In the genomic region with DNA sequence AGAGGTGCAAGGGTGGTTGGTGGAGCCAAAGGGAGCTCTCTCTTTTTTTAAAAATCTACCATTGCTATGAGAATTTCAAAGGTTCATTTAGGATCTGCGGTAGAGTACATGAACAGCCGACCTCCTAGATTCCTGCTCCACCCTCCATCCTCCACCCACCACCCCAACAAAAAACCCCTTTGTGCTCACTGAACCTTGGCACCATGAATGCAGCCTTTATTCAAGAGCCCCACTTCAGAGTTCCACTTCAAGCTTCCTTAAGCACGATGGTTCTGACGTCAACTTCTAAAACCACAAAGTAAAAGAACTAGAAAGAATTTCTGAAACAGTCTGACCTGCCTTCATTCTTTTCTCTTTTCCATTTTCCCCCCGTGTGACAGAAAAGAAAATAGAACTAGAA, we compare ENCODE assay signal across 10 mouse cellular contexts.
DNase-seq lines count a peak whose midpoint lies in the region; ATAC-seq lines count a peak whose summit lies in the region.
"Had no signal": no experiment of that assay in that cellular context is flagged by ENCODE, and none has a peak within 500 bp of the region (broad histone marks: within the 10 kb centered on the region; RNA-seq: fewer than 3 reads in every experiment).

No protein-coding gene starts in this region.

- H3K9me3 ChIP-seq in midbrain, embryonic 10.5 days (replicated peaks), result no peaks in the 10 kb centered on the region
- no peaks in the 10 kb centered on the region for H3K9me3 ChIP-seq in midbrain, embryonic 15.5 days
- no peaks in the 10 kb centered on the region for H3K9me3 ChIP-seq in embryonic facial prominence, embryonic 10.5 days
- no peaks in the 10 kb centered on the region for H3K9me3 ChIP-seq in limb, embryonic 12.5 days

- peak overlapping the region; percentile 53 for H3K27ac ChIP-seq in midbrain, embryonic 10.5 days (replicated peaks)
- no peak overlapping the region for H3K27ac ChIP-seq in midbrain, embryonic 15.5 days
- H3K27ac ChIP-seq in embryonic facial prominence, embryonic 10.5 days (replicated peaks), result peak overlapping the region; percentile 57; the same call in 1 of the 2 replicates
- peak overlapping the region; percentile 82 for H3K27ac ChIP-seq in limb, embryonic 12.5 days
- H3K27ac ChIP-seq: liver, embryonic 14.5 days had no signal

- H3K4me3 ChIP-seq in midbrain, embryonic 10.5 days, result no peak overlapping the region
- H3K4me3 ChIP-seq in midbrain, embryonic 15.5 days, result no peak overlapping the region
- no peak overlapping the region for H3K4me3 ChIP-seq in embryonic facial prominence, embryonic 10.5 days
- H3K4me3 ChIP-seq in limb, embryonic 12.5 days (replicated peaks), result no peak overlapping the region

- 28% methylated on average over 5 of the region's 5 CpGs for WGBS in midbrain, embryonic 10.5 days
- WGBS in midbrain, embryonic 15.5 days, result 10% methylated on average over 5 of the region's 5 CpGs
- 21% methylated on average over 5 of the region's 5 CpGs for WGBS in embryonic facial prominence, embryonic 10.5 days
- WGBS in limb, embryonic 12.5 days, result 69% methylated on average over 5 of the region's 5 CpGs

- H3K27me3 ChIP-seq in midbrain, embryonic 10.5 days (ENCODE audit: low read depth, poor library complexity, severe bottlenecking), result no peaks in the 10 kb centered on the region
- no peaks in the 10 kb centered on the region for H3K27me3 ChIP-seq in midbrain, embryonic 15.5 days (replicated peaks)
- no peaks in the 10 kb centered on the region for H3K27me3 ChIP-seq in embryonic facial prominence, embryonic 10.5 days (replicated peaks; ENCODE audit: low read depth, poor library complexity, severe bottlenecking)
- no peaks in the 10 kb centered on the region for H3K27me3 ChIP-seq in limb, embryonic 12.5 days

- no peak for ATAC-seq in midbrain, embryonic 15.5 days (replicated peaks)
- ATAC-seq in limb, embryonic 12.5 days (ENCODE audit: insufficient number of reproducible peaks, insufficient read depth, low FRiP score, low TSS enrichment, low read depth), result 0 out of 2 replicates have a peak, but pooled peaks have one; percentile 70
- no peak for ATAC-seq in activated CD4-positive, CD25-positive, alpha-beta regulatory T cell, adult 4 months
- ATAC-seq: inflammation-experienced regulatory T-cells, adult 6 months had no signal

- DNase-seq in midbrain, embryonic 10.5 days (ENCODE audit: low spot score), result peak; percentile 12
- peak; percentile 22 for DNase-seq in embryonic facial prominence, embryonic 10.5 days (ENCODE audit: low spot score)
- DNase-seq in lung, postnatal 4 days, result peak; percentile 20 to 36
- DNase-seq in natural killer cell, adult 2 months (ENCODE audit: low spot score in 2 of 2), result no peak
- DNase-seq: layer of hippocampus, adult 9-11 months had no signal

- H3K9ac ChIP-seq in midbrain, embryonic 15.5 days, result no peak overlapping the region
- no peak overlapping the region for H3K9ac ChIP-seq in limb, embryonic 12.5 days (replicated peaks)
- H3K9ac ChIP-seq: liver, embryonic 14.5 days had no signal

- no peaks in the 10 kb centered on the region for H3K36me3 ChIP-seq in midbrain, embryonic 10.5 days
- H3K36me3 ChIP-seq in midbrain, embryonic 15.5 days (replicated peaks), result no peaks in the 10 kb centered on the region
- H3K36me3 ChIP-seq in embryonic facial prominence, embryonic 10.5 days (replicated peaks), result no peaks in the 10 kb centered on the region
- H3K36me3 ChIP-seq in limb, embryonic 12.5 days, result no peaks in the 10 kb centered on the region

- no peak overlapping the region for H3K4me2 ChIP-seq in midbrain, embryonic 15.5 days
- H3K4me2 ChIP-seq in limb, embryonic 12.5 days, result no peak overlapping the region

- peaks cover 12% of the 10 kb centered on the region for H3K4me1 ChIP-seq in midbrain, embryonic 10.5 days
- H3K4me1 ChIP-seq in midbrain, embryonic 15.5 days, result no peaks in the 10 kb centered on the region
- H3K4me1 ChIP-seq in embryonic facial prominence, embryonic 10.5 days, result peaks cover 13% of the 10 kb centered on the region
- peaks cover 6% of the 10 kb centered on the region; the same call in 1 of the 2 replicates for H3K4me1 ChIP-seq in limb, embryonic 12.5 days (replicated peaks)

Comparison
In these comparisons a context has a peak if more than half of its experiments do, and no peak if none do; other contexts are left out.
1. DNase-seq: peak in midbrain, embryonic 10.5 days (single experiment), embryonic facial prominence, embryonic 10.5 days (single experiment) and lung, postnatal 4 days (2 of 2); none in natural killer cell, adult 2 months (0 of 2).